Mouse (Mus musculus): Measurements from ENCODE around the gene Evpl.
"Not testable (repeated sequence)": the region's sequence is repeated elsewhere in the genome, so short reads cannot be mapped to it uniquely, and the experiment has no call there.

Gene Evpl

DNA sequence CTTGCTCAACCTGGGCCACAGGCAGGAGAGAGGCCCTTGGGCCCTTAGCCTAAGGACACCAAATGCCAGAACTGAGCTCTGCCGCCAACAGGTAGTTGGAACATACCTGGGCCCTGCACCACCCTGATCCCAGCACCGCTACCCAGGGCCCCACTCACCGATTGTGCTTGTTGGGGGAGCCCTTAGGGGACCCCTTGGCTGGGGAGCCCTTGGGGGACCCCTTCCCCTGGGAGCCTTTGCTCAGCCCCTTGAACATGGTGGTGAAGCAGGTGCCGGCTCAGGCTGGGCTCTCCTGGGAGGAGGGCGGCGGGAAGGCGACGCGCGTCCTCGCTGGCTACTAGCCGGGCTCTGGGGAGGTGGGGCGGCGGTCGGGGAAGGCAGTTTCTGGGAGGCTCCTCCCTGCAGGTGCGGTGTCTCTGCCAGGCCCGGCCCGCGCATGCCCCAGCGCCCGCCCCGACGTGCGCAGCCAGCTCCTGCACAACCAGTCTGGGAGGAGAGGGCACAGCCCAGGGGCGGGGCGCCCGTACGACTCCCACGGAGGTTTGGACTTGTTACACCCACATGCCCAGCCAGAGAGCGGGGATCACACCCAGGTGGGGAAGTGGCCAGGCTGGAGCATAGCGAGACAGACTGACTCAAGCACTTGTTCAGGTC lies at the start of gene Evpl:
Gene Evpl (minus strand): TSS at position 336 of the 654 bp plus-strand sequence.
- DNase-seq (ENCODE audit: low spot score in 2 of 2): peak; percentile 81 to 82

DNA sequence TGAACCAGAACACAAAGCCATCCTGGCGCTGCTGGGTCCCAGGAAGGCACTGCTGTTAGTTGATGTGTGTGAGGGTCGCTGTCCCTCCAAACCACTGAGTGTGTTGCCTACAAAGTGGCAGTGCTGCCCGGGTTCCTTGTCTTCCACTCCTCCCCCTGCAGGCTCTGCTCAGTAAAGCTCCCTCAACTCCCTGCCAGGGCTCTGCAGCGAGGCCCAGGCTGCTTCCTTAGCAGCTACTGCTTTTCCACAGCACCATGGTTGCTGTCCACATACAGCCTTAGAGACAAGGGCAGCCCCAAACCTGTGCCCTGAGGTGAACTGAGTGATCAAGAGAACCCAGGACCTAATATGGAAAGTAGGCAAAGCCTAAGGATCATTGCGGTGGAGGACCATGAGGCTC lies 49.5 kb upstream of the Evpl start:
- no peak for DNase-seq (ENCODE audit: low spot score in 2 of 2)

DNA sequence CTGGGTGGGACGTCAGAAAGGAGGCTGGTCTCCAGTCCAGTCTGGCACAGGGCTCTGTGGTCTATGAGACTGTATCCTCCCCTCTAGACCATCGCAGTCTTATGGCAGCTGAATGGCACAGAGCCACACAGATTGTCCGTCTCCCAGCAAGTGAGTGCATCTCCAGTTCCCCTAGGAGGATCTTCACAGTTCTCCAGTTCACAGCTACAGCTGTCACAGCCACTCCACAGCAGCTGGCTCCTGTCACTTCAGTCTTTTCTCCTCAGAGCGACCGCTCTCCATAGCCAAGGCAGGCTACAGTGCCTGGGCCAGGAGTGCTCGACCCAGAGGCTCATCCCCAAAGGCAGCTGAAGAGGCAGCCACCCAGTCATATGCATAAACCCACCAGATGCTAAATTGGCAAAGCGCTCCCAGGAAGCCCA lies 47.9 kb upstream of the Evpl start:
- DNase-seq (ENCODE audit: low spot score in 2 of 2): no peak

DNA sequence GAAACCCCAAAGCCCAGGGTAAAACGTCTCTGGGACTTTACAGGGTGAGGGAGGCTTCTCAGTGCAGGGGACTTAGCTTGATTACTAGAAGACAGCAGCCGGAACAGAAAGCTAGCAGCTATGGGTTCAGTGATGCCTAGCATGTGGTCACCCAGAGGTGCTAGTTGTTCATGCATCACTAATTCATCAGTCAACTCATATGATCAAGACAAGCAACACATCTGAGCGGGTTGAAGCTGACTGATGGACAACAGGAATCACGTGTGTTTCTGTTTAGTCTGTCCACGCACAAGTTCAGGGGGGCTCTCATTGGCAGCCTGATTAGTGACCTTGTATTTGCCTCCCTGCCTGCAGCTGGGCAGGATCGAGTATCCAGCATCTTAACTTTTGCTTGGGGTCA lies 46.1 kb upstream of the Evpl start:
- DNase-seq (ENCODE audit: low spot score in 2 of 2): no peak

DNA sequence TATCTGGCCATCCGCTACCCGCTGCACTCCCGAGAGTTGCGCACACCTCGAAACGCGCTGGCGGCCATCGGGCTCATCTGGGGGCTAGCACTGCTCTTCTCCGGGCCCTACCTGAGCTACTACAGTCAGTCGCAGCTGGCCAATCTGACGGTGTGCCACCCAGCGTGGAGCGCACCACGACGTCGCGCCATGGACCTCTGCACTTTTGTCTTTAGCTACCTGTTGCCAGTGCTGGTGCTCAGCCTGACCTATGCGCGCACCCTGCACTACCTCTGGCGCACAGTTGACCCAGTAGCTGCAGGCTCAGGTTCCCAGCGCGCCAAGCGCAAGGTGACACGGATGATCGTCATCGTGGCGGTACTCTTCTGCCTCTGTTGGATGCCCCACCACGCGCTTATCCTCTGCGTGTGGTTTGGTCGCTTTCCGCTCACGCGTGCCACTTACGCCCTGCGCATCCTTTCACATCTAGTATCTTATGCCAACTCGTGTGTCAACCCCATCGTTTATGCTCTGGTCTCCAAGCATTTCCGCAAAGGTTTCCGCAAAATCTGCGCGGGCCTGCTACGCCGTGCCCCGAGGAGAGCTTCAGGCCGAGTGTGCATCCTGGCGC lies 45.1 kb upstream of the Evpl start:
- no peak for DNase-seq (ENCODE audit: low spot score in 2 of 2)

DNA sequence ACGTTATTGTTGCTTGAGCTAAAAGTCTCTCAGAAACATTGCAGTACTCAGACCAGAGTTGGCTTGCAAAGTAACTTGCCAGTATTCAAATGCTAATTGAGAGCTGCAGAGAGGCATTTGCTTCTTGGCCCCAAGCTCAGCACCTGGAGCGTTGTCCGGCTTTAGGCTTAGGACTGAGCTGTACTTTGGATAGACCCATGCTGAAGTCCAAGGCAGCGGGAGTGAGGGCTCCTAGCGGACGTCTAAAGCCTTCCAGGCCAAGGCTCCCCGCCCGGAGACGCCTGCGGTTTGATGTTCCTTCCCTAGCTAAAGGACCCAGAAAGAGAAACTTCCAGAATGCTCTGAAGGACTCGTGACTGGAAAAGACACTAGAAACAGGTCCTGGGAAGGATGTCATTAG lies 44.2 kb upstream of the Evpl start:
- no peak for DNase-seq (ENCODE audit: low spot score in 2 of 2)

DNA sequence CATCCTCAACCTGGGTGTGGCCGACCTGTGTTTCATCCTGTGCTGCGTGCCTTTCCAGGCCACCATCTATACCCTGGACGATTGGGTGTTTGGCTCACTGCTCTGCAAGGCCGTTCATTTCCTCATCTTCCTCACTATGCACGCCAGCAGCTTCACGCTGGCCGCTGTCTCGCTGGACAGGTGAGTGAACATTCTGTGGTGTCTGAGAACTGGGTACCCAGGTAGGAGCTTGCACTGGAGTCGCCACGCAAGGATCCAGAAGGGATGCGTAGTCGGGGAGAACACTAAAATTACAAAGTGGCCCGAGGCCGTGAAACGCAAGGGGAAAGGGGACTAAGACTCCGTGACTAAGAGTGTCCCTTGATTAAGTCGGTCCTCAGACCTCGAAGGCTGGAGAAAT lies 43.8 kb upstream of the Evpl start:
- no peak for DNase-seq (ENCODE audit: low spot score in 2 of 2)

DNA sequence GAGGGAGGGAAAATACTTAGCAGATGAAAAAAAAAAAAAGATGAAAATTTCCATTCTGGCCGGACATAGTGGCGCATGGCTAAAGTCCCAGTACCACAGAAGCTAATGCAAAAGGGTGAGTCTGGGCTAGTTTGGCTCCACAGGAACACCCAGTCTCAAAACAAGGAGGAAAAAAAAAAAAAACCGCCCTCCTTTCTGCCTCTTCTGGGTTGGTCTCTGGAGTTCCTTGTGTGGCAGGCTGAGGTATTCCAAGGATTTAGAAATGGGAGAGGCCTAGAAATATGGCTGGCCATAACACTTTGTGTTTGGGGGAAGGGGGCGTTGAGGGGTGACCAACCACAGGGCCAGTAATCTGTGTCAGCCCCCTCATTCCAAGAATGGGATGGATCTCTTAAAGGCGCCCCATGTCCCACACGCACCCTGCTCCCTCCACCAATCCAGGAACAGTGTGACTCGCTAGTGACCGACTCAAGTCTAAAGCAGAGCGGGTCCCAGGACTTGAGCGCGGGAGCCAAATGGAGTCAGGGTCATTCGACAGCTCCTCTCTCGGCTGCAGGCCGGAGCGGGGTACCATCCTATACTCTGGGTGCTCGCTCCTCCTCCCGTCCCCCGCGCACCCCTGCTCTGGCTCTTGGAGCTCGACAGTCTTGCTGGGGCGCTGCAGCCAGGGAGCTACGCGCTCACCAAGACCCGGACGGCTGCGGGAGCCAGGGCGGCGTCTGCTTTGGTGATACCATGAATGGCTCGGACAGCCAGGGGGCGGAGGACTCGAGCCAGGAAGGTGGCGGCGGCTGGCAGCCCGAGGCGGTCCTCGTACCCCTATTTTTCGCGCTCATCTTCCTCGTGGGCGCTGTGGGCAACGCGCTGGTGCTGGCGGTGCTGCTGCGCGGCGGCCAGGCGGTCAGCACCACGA lies 43.1 kb upstream of the Evpl start, which contains the start of gene Galr2:
Gene Galr2 (plus strand): TSS at position 189 of the 913 bp plus-strand sequence.
- no peak for DNase-seq (ENCODE audit: low spot score in 2 of 2)

DNA sequence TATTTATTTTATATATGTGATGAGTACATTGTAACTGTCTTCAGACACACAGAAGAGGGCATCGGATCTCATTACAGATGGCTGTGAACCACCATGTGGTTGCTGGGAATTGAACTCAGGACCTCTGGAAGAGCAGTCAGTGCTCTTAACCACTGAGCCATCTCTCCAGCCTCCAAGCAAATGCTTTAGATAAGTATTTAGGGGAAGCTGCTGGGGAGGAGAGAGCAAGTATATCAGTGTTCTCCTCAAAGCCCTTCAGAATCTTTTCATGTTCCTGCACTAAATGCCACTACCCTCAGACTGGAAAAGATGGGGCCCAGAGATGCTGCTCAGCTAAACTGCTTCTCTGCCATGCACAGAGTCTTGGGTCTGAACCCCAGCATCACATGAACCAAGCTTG lies 39.3 kb upstream of the Evpl start:
- not testable (repeated sequence) for DNase-seq (ENCODE audit: low spot score in 2 of 2)

DNA sequence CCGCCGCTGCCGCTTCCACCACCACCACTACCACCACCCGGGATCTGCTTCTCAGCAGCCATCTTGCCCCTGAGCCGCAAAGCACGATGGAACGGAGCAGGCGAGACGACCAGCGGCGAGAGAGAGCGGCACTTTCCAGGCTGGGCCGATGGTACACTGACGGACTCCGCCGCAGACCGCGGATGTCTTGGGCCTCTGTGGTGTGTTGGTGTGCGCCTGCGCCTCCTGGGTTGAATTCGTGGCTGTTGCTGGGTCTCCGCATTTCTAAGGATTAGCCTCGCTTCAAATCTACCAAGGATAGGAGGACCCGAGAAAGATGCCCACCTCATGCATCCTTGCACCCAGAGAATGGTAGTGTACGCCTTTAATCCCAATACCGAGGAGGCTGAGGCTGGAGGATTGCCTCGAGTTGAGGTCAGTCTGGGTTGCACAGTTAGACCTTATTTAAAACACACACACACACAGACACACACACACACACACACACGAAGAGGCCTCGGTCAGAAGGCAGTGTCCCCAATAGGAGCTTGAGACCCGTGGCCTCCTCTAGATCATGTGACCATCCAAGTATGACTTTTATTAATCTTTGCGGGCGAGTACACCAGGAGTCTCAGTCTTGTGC lies 36.3 kb upstream of the Evpl start, which contains the start of gene Srp68:
Gene Srp68 (minus strand): TSS at position 173 of the 622 bp plus-strand sequence.
- DNase-seq (ENCODE audit: low spot score in 2 of 2): peak; percentile 90 to 92

DNA sequence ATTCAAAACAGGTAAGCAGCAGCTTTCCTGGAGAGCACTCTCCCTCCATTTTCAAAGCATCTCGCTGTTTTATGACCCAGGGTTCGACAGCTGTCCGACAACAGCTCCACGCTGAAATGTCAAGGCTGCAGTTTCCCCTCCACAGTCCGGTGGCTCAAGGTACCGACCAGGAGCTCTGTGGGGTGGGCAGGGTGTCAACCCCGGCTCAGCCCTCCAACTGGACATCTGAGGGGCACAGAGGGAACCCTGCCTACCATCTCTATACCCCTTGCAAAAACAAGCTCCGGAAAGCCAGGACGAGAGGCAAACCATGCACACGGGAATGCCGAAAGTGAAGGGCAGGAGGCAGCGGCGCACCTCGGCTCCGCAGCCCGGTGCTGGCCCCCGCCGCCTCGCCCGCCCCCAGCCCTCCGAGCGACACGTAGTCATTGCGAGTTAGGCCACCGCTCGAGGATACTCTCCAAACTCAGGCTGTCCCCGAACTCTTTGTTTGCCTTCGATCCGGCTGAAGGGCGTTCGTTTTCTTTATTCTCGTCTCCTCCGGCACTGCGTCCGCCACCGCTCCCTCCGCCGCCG lies 35.7 kb upstream of the Evpl start:
- DNase-seq (ENCODE audit: low spot score in 2 of 2): no peak

DNA sequence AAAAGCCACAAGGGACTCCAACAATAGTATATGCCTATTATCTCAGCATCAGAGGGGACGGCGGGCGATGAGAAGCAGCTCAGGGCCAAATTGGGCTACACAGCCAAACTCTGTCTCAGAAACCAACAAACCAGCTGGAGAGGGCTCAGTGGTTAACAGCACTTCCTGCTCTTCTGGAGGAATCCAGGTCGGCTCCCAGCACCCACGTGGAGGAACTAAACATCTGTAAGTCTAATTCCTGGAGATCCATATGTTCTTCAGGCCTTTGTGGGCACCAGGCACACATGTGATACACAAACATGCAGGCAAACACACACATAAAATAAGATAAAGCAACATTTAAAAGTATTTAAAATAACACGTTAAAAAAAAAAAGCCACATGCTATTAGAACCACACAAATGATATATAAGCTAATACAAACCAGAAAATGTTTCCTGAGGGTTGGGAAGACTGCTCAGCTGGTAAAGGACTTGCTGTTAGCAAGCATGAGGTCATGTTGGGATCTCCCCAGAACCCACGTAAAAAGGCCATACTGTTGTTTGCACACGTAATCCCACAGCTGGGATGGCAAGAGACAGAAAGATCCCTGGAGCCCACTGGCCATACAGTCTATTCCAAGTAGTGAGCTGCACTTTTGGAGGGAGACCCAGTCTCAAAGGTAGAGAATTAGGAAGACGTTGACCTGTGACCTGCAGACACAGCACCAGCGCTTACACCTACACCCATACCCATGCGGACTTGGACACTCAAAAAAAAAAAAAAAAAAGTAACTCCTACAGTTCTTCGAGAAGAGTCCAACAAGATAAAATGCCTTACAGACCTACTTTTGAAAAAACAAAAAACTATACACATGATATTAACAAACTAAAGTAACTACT lies 35.0 kb upstream of the Evpl start:
- DNase-seq (ENCODE audit: low spot score in 2 of 2): no peak

DNA sequence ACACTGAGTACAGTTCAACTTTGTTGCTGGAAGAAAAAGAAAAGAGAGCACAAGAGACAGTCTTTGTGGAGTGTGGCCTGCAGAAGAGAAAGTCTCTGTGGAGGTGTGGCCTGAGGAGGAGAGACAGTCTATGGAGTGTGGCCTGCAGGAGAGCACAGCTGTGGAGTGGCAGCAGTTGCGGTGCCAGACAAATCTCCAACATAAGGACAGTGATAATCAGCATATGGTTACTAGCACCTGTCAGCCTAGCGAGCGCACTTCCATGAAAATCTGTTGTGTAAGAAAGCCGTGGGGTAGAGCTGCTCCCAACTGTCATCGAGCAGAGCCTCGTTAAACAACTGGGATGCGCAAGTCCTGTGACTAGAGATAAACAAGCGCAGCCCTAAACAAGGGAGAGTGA lies 31.7 kb upstream of the Evpl start:
- no peak for DNase-seq (ENCODE audit: low spot score in 2 of 2)

DNA sequence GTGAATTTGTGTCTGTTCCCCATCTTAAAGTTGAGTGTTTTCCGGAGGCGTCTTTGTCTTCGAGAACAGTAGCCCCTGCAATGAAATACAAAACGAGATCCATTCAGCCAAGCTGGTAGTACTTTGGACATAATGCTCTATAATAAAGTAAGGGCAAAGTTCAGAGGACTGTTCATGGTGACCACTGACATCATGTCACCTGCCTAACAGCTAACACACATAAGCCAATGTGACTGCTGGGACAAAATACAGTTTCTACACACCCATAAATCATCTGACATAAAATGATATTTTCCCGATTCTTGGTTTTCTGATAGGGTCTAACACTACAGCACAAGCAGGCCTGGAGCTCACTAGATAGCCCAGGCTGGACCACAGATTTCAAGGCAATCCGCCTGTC lies 30.4 kb upstream of the Evpl start:
- DNase-seq (ENCODE audit: low spot score in 2 of 2): no peak

DNA sequence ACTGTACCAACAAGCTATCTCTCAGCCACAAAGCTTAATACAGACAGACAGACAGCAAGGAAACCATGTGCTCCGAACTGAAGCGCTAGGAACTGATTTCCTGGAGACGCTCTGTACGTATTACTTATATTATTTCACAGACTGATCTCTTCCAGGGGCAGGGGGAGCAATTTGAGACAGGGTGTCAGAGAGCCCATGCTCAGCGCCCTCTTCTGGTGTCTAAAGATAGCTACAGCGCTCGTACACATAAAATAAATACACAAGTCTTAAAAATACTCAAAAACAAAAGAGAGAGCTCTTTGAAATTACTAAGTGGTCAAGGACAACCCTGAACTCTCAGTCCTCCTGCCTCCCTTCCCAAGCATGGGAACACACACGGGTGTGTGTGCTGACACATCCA lies 29.8 kb upstream of the Evpl start:
- DNase-seq (ENCODE audit: low spot score in 2 of 2): no peak

DNA sequence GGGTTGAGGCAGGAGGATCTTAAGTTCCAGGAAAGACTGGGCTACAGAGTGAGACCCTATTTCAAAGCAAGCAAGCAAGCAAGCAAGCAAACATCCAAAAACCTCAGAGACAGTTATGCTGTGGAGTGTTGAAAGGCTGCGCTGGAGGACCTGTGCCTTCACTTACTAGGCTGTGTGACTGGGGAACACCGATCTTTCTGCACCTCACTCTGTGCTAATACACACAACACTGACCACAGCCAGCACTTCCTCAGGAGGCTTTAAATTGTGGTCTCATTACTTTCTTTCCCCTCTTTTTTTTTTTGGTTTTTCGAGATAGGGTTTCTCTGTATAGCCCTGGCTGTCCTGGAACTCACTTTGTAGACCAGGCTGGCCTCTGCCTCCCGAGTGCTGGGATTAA lies 28.0 kb upstream of the Evpl start:
- no peak for DNase-seq (ENCODE audit: low spot score in 2 of 2)

DNA sequence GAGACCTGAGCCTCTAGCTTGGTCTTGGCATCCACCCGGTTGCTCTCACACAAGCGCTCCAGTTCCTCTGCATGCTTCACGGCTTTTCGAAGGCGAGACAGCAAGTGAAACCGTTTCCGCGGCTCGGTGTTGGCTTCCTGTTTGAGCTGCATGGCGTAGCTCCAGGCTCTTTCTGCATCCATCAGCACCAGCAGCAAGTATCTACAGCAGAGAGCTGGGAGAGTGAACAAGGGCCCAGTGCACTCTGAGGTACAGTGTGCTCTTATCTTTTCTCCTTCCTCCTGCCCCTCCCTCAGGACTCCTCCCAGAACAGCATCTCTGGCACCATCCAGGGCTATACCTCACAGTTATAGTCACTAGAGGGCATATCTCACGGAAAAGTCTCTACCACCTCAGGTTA lies 27.5 kb upstream of the Evpl start:
- no peak for DNase-seq (ENCODE audit: low spot score in 2 of 2)

DNA sequence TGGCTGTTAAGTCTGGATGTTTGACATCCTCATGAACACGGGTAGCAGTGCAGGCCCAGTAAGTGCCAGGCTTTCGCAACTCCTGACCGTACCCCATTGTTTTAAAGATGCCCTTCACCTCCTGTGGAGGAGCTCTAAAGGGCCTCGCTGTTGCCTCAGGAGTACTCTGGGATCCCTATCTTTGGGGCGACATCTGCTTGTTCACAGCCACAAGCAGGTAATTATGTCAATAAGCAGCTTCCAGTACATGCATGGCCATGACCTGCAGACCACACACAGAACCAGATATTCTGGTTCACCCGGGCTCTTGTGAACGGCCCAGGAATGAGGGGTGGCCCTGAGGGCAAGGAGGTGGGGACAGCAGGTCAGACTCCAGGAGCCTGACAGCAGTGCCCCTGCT lies 22.4 kb upstream of the Evpl start:
- peak in 1 of 2 experiments; percentile 54 for DNase-seq (ENCODE audit: low spot score in 2 of 2)

DNA sequence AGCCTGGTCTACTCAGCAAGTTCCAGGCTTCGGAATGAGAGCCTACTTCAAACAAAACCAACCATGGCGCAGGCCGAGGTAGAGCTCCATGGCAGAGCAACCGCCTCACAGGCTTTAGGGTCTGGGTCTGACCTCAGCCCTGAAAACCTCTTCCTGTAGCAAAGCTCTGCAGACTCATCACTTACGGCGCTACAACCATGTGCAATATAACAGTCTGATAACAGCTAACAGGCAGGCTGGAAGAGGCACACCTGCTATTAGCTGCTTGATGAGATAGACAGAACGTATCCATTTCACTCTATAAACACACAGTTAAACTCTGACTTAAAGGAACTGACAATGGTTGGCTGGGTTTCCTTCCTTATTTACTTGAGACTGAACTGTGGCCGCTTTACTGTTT lies 21.6 kb upstream of the Evpl start:
- DNase-seq (ENCODE audit: low spot score in 2 of 2): no peak

DNA sequence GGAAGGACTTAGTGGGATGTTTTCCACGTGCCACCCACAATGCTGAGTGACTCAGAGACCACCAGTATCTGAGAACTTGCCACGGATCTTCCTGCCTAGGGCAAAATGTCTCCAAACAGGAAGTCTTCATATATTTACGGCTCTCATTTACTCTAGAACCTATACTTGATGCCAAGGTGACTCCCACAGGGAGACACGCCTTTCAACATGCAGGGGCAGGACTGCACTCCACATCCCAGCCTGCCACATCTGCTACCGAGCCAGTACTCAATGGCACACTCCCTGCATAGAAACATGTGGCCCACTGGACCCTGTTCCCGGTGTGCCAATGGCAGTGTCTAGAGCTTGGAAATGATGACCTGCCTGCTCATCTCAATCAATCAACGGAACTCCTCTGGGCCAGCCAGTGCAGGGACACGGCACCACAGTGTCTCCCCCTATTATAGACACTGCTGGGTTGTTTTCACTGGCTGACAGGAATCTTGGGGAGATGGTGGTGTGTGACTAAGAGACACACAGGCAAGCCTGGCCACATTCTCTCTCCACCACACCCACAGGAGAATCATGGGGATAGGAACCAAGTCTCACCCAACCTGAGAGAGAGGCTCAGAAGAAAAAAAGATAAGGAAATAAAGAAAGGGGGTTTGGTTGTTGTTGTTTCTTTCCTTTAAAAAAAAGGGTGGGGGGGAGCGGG lies 18.3 kb upstream of the Evpl start:
- DNase-seq (ENCODE audit: low spot score in 2 of 2): no peak

Measured in urinary bladder, postnatal 4 days (tissue).